Mouse (Mus musculus) cerebellum, adult 8-10 months (tissue): ENCODE data around the gene Fgf15.
"Not testable (repeated sequence)": the region's sequence is repeated elsewhere in the genome, so short reads cannot be mapped to it uniquely, and the experiment has no call there.

Experiments used
- DNase-seq: peaks from one replicate; pipeline ENCODE4 v3.0.0; 2022

The Fgf15 gene

DNA sequence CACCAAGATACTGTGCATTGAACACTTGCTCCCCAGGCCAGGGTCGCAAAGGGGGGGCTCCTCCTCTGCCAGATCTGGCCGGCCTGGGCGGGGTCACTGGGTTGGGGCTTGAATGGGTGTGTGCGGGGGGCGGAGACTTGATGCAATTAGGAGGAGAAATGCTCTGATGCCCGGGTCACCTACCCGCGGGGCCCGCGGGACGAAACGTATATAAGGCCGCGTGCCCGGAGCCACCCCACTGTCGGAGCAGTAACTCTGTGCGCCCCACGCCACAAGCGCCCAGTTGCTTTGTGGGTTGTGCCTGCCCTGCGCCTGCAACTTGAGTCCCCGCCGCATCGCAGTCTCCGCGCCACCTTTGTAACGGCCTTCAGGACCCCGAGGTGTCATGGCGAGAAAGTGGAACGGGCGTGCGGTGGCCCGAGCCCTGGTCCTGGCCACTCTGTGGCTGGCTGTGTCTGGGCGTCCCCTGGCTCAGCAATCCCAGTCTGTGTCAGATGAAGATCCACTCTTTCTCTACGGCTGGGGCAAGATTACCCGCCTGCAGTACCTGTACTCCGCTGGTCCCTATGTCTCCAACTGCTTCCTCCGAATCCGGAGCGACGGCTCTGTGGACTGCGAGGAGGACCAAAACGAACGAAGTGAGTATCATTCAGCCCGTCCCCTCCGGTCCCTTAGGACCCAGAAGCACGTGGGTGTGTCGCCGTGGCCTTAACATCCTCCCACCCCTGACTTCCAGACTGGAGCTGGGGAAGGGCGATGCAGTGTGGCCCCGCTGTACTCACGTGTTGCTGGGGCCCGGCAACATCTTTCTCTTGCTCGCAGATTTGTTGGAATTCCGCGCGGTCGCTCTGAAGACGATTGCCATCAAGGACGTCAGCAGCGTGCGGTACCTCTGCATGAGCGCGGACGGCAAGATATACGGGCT is at the start of gene Fgf15:
Fgf15 (plus strand) TSS at position 238 of the 925 bp plus-strand sequence.
- no peak for DNase-seq

DNA sequence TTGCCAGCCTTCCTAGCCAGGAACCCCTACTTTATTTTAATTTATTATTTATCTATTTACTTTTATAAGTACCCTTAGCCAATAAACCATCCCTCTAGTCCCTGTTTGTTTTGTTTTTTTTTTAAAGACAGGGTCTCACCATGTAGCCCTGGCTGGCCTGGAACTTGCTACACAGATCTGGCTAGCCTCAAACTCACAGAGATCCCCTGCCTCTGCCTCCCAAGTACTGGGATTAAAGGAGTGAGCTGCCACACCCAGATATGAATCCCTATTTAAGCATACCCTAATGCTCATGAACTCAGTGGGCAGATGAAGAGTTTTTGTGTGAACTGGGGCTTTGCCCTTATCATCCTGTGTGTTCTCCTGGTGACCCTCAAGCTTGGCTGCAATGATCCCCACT is 49.3 kb upstream of the Fgf15 start, which contains the start of gene Fgf4:
Fgf4 (plus strand) TSS at position 301 of the 400 bp plus-strand sequence.
- DNase-seq = no peak

DNA sequence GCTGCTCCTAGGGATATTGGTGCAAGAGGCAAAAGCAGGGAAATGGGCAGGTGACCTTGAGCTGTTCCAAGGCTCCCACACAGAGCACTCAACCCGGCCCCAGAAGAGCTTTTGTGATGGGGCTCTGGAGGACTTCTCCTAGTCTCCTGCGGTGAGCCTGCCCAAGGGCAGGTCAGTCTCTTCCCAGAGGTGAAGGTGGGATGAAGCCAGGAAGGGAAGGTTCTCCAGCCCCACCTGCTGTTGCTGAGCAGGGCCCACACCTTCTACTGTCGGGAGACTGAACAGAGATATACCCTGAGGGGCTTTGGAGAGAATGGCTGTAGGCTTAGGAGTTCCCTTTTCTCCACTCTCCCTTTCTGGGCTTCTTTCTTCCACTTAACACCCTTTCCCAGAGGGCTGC is 45.0 kb upstream of the Fgf15 start:
- DNase-seq = no peak

DNA sequence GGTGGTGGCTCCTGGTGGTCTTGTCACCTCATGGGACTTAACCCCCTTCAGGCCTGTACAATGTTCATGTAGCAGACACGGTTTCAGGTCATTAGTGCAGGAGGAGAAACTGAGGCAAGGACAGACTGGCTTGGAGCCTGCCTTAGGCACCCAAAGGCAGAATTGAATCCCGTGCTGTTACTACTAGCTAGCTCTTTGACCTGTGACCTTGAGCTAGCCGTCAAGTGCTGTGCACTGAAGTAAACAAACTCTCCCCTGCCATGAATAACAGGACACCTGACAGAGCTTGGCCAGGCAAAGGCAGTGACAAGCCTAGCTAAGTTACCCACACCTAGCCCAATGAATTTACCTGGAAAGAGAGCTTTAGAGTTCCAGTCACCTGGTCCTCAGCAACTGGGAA is 41.4 kb upstream of the Fgf15 start:
- DNase-seq = no peak

DNA sequence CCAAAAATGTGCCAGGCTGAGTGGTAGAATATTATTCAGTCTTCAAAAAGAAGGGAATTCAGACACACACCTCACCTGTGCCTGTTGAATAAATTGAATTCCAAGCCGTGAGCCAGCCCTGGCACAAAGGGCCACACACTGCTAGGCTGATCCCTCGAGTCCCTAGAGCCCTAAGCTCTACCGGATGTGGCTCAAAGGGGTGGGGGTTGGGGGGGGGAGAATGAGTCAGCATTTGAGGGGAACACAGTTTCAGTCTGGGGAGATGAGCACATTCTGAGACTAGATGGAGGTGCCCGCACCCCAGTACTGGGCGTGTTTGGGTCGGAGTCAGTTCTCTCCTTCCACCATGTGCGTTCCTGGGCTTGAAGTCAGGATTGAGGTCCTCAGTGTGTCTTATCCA is 39.2 kb upstream of the Fgf15 start:
- no peak for DNase-seq

DNA sequence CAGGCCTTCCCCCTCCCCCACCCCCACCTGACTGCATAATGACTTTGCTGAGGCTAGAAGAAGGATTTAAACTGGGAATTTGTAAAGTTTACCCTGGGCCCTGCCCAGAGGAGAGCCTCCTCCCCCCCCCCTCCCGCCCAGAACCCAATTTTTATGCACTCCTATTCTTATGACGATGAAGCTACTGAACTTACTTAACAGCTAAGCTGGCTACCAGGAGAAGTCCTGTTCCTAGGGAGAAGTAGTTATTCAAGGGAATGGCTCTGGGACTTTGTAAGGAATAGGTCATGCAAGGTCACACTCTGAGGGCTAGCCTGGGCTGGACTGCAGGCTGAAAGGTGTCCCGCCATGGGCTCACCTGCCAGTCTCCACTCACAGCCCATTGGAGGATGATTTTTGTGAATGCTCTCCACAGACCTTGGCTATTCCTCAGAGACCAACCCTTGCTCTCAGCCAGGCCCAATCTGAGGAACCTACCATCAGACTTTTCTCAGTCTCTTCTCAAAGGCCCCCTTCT is 38.4 kb upstream of the Fgf15 start:
- DNase-seq = no peak

DNA sequence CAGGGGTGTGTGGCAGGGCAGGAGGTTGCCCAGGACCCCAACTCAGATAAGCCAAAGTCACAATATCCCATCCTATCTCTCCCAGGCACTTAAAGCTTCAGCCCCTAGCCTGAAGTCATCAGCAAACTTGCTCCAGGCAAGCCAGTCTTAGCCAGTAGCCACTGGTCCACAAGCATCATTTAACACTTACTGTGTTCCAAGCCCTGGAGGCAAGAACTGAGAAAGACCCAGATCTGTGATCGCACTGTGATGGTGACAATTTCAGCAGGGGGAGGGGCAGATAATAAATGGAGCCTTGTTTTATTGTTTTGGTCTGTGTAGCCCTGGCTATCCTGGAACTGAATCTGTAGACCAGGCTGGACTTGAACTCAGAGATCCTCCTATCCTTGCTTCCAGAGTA is 37.6 kb upstream of the Fgf15 start:
- DNase-seq = no peak

DNA sequence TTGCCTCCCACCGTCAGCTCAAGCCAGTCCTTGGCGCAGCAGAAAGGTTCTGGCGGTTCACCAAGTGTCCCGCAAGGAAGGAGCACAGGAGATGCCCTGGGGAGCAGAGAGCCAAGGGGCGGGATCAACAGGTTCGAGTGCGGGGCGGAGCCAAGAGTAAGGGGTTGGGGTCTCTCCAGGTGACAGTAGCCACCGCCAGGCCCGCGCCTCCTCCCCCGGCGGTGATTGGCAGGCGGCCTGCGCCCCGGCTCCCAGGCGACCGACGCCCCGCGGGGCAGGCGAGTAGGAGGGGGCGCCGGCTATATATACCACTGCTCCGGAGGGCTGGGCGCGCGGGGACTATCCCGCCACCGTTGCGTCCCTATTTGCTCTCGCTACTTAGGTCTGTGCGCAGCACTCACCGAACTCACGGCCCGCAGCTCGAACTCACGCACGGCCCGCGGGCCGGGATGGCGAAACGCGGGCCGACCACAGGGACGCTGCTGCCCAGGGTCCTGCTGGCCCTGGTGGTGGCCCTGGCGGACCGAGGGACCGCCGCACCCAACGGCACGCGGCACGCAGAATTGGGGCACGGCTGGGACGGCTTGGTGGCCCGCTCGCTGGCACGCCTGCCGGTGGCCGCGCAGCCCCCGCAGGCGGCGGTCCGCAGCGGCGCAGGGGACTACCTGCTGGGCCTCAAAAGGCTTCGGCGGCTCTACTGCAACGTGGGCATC is 35.1 kb upstream of the Fgf15 start:
- DNase-seq = no peak

DNA sequence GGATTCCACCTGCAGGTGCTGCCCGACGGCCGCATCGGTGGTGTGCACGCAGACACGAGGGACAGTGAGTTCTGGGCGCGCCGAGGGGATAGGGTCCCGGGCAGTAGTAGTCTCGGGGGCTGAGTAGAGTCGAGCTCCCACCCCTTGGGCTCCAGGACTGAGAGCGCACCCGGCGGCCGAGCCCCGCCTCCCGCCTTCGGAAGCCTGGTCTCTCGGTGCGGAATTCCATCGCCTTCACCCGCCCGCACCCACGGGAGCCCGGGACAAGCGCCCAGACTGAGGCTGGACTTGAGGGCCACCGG is 34.6 kb upstream of the Fgf15 start:
- DNase-seq = no peak

DNA sequence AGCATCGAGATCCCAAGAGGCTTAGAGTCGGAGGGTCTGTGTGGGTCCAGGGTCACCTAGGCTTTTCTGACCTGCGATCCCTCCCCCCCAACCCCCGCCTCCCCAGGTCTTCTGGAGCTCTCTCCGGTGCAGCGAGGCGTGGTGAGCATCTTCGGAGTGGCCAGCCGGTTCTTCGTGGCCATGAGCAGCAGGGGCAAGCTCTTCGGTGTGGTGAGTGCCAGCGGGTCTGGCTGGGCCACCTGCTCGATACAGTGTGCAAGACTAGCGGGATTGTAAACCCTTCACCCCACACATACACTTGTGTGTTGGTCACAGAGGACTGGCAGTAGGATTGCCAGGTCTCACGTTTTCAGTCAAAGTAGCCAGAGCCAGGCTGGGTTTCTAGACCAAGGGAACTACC is 34.2 kb upstream of the Fgf15 start:
- no peak for DNase-seq

DNA sequence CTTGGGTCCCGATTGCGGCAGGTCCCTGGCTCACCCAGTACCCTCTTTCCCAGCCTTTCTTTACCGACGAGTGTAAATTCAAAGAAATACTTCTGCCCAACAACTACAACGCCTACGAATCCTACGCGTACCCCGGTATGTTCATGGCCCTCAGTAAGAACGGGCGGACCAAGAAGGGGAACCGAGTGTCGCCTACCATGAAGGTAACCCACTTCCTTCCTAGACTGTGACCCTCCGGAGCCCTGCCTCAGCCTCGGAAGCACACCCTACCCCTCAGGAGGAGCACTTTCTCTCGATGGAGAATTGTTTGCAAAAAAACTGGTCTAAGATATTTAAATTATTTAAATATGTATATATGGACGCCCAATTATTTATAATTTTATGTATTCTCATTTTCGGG is 33.6 kb upstream of the Fgf15 start:
- no peak for DNase-seq

DNA sequence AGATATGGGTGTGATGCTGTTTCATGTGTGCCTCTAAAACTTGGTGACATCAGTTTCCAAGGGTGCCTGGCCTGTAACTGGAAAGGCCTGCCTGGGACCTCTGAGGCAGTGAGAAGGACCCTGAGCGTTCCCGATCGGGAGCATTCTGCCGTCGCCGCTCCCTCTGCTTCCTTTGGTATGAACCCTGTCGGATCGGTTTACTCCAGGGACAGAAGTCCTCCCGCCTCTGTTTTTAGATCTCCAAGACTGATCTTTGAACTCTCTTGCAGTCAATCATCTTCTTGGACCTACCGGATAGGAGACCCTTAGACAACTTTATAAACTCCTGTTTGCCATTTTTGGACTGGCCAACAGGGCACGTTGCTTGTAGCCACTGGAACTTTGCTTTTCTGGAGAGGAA is 33.1 kb upstream of the Fgf15 start:
- DNase-seq = no peak

DNA sequence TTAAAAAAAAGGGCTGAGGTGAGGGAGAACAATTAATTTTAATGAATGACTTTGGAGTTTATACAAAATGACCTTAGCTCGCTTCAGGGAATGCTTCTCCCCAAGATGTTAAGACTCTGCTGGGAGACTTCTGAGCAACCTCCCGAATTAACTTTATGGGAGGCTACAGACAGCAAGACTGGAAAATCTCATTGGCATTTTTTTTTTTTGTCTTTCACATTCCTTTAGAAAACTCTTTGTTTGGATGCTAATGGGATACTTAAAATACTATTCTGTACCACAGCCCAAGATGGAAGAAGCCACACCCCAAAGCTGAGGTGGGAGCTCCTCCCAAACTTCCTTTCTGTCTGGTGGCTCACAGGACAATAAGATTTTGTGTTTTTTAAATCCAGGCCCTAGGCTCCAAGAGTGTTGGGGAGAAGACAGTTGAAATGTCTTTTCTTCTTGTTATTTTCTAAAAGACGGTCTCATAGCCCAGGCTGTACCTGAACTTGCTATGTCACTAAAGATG is 32.1 kb upstream of the Fgf15 start:
- no peak for DNase-seq

DNA sequence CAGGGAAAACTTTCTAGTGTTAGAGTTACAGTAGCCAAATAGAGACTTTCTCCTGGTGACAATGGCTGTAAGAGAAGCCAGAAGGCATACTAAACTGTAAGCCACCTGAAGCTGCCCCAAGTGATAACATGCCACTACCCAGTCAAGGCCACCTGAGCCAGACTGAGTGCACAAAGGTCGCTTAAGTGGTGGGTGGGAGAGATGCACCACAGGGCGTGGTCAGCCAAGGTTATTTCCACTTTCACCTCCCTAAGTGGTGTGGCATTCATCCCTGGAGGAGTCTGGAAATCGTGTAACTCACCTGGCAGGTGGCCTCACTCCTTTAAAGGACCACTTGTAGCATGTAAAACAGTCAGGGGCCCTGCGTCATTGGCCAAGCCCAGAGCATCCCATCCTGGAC is 29.2 kb upstream of the Fgf15 start:
- DNase-seq = no peak

DNA sequence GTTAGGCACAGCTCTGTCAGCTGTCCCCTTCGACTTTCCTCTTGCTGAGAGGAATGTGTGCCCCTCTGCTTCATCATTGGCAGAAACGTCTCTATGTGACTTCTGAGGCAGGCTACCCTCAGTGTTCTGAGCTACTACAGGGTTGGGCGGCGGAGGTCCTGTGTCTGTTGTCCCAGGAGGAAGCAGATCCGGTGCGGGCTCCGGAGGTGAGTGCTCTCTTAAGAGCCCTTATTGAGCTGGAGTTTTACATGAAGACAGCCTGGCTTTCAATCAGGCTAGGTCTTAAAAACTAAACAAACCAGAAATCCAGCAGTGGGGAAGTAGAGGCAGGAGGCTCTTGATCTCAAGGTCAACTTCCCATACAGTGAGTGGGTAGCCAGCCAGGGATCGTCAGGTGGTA is 28.7 kb upstream of the Fgf15 start:
- no peak for DNase-seq

DNA sequence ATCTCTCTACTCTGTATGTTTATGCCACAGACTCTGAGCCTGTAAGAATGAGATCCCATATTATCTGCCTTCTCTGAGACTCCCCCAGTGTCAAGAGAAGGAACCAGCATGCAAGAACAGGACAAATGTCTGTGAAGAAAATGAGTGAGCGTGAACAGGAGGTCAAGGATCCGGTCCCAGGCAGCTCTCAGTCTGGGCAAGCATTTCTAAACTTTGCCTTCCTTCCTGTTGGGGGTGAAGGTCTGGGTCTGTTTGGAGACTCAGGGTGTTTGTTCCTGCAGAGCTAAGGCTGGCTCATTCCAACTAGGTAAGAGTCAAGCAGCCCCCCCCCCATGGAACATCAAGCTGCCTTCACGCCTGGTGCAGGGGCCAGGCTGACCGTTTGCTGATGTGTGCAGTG is 23.9 kb upstream of the Fgf15 start:
- DNase-seq = no peak

DNA sequence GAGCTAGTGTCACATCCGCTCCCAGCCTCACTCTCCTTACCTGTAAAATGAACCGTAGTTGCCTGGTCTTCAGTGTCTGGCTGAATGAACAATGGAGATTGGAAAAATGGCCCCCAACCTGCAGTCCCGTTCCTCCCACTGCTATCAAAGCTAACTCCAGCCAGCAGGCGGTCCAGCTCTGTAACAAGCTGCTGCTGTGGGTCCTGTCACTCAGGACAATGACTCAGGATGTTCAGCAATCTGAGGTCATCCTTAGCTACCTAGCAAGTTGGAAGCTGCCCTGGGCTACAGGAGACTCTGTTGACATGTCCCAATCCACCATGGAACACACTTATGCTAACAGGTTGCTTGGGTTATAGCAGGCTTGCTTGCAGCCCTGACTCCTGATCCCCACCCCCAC is 23.2 kb upstream of the Fgf15 start:
- DNase-seq = no peak

DNA sequence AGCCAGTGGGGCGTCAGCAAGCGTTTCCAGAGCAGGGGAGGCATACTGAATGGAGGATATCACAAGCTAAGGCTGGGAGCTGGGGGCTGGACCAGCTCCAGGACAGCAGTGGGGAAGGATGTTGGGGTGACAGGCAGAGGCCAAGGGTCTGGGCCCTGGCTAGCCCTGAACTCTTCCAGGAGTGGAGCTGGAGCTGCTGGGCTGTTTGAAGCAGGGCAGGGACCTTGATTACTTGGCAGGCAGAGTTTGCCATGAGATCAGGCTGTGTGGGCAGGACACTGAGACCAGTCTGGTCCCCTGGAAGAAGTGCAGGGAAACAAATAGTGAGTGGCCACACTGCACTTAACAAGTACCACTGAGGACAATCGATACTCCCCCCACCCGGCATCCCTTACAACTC is 22.1 kb upstream of the Fgf15 start:
- no peak for DNase-seq

DNA sequence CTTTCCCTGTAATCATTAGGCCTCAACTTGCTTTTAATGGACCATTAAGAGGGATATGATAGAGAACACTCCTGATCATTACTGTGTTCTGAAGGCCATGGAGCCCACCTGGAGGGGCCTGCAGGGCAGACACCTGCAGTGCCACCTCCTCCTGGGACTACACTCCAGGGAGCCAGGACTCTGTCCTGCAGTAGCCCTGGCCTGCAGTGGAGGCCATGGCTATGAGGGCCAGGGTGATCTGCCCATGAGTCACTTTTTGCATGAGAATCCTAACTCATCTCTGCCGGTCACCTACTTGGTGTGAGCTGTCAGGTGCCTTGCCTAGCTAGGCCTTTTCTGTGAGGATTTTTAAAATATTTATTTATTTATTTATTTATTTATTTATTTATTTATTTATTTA is 17.9 kb upstream of the Fgf15 start:
- no peak for DNase-seq

DNA sequence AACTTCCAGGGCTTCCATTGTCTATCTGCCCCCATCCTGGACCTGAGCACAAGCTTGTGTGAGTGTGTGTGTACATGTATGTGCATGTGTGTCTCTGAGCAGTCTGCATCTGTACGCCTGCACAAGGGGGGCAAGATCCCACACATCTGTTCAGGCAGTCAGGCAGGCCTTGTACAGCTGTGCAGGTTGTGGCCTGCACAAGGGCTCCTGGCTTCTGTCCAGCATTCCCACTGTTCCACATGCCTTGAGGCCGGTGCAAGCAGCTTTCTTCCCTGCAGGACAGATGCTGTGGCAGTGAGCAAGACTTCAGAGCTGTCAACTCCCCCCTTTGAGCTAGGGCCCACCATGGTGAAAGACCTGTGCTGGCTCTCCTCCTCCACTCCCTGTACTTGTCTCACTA is 13.2 kb upstream of the Fgf15 start:
- no peak for DNase-seq

DNA sequence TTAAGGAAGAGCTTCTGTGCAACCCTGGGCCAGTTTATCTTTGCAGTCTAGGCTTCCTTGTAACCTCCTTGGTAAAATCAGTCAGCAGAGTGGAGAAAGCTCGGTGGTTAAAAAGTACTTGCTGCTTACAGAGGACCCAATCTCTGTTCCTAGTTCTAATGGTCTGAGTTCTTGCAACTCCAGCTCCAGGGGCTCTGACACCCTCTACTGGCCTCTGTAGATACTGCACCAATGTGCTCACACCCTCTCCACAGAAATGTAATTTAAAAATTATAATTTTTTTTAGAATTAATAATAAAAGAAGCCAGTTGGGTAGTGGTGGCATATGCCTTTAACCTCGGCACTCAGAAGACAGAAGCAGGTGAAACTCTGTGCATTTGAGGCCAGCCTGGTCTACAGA is 8.7 kb upstream of the Fgf15 start:
- DNase-seq = no peak

DNA sequence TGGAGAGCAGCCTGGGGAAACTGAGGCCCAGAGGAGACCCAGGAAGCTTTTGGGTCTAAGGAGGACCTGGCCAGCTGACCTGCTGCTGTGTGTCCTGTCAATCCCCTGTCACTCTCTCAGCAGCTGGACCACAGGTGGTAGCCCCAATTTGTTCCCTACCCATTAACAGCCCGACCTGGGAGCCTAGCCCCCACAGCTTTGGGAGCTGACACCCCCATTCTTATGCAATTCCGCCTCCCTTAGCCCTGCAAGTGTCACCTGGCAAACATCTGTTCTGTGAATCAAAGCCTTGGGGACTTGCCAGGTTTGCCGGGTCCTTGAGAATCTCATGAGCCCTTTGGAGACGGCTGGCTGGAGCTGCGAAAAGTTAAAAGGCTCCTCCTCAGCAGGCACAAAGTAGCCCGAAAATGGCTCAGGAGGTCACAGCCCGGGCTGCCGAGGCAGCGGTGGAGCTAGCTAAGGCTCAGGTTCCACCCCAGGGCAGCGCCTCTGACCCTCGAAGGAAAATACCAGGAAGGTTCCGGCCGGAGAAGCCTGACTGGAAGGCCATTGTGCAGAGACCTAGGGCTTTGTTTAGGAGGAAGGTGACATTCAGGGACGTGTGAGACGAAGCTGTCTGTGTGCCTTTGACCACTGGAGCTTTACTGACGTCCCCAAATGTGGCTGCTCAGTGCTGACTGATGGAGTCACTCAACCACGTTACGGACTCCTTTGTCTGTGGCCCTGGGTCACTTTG is 7.6 kb upstream of the Fgf15 start:
- no peak for DNase-seq

DNA sequence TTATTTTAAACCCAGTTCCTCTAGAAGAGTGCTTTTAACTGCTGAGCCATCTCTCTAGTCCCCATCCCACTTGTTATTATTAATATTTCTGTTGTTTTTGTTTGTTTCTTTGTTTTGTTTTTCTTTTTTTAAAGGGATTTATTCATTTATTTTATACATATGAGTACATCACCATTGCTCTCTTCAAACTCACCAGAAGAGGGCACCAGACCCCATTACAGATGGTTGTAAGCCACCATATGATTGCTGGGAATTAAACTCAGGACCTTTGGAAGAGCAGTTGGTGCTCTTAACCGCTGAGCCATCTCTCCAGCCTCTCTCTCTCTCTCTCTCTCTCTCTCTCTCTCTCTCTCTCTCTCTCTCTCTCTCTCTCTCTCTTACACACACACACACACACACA is 5.7 kb upstream of the Fgf15 start:
- not testable (repeated sequence) for DNase-seq
